Mouse (Mus musculus): ENCODE measurements around the gene Kcnk10.

Kcnk10 gene

DNA sequence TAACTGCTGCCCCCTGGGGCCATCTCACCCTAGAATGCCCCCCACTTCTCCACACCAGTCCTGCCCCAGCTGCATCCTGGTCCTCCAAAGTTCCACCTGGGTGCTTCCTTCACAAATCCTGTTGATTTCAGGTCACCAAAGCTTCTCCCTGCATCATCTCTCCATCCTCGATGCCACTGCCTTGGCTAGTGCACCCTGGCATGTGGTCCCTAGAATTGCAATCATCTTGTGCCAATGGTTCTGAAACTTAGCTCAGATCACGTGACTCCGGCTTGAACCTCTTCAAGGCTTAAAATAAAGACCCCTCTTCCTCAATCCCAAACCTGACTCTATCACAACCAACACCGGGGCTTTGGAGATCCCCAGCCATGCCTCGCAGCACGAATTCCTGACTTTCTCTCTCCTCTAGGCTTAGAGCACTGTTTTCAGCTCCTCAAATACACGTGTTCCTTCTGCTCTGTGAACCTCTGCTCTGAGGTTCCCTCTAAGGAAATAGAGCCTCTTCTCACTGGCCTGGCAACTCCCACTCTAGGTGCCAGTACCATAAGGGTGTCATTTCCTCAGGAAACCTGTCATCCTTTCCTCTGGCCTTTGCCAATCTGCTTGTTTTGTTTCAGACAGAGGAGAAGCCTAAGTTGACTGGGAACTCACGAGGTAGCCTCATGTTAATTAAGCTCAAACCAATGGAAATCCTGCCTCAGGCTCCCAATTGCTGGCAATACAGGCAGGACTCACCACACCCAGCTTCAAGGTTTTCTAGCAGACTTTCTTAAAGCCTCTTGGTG, 6.0 kb downstream of the Kcnk10 start:
- DNase-seq = peak; percentile 57 to 60

DNA sequence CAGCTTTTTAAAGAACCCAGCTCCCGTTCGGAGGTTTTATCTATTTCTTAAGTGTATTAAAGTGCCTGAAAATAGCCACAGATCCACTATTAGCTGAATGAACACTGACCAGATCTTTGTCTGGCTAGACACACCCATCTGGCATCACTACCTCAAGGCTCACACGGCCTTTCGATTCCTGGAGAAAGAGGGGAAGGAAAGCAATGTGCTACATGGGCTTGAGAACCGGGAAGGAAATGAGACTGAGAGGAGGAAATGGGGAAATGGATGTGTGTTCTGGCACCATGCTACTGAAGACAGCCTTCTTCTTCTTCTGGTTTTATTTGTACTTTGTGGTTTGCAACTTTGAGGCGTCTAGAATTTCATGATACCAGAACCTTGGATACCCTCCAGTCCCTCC, 8.7 kb downstream of the Kcnk10 start:
- DNase-seq = peak in 1 of 2 experiments; percentile 11

DNA sequence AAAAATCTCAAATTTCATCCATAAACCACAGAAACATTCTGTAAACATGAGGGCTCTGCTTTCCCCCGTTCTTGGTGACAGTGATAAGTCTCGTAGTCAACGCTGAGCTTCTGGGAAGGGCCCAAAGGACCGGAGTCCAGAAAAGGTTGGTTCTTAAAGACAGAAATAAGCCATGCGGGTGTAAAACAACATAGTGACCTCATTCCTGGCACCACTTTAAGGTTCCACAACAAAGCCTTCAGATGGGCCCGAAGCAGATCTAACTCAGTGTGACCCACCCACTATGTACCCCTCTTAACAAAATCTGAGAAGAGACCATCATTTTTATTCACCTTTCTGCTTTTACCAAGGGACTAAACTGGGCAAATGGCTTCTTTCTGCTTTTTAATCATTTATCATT, 10.2 kb downstream of the Kcnk10 start:
- peak in 1 of 2 experiments; percentile 35 for DNase-seq

DNA sequence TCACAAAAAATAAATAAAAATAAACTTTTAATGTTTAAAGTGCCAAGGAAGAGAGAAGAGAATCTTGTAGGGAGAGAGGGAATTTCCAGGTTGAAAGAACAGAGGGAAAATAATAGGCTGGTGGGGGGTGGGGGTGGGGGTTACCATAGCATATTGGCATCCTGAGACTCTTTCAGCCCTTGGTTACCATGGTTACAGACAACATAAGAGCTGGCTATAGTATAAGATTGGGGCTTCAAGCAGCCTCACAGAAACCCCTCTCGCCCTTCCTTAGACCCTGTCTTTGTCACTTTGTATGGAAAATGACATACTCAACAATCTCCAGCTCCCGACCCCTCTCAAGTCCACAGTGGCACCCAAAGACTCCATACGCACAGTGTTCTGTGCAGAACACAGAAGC, 13.7 kb downstream of the Kcnk10 start:
- DNase-seq = no peak

DNA sequence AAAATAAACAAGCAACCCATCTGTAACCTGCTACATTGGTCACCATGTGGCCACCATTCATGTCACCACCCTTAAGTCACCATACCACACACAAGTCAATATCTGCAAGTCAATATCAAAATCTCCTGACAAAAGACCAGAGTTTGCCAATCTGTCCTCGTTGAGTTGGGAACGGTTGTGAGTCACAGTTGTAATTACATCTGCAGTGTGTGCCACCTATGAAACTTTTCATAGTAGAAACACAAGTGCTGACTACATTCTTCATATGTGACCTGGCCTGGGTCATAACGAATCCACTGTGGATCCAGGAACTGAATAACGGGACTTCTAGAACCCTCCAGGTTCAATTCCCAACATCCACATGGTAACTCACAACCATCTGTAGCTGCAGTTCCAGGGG, 14.8 kb downstream of the Kcnk10 start:
- no peak for DNase-seq

DNA sequence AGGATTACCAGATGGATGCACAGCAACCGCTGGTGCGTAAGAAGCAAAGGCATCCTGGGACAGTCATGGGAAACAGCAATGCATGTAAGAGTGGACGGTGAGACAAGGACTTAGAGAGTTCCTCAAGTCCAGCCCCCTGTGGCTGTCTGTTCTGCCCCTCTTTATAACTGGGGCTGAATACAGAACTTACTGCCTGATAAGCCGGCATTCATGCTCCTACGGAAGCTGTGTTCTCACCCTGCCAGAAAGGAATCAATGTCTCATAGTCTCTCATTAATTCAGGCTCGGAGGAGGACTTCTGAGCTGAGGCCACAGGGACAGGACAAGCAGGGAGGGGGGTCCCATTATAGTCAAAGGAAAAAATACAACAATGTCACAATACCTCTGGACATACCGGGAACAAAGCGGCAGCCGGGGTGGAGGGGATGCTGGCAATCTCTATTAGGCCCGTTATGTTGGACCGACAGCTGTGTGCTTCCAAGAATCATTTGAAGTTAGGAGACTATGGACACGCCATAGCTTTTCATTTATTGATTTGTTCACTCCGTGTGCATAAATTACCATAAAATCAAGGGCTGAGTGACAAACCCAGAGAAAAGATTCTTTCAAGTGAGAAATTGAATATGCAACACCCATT, 15.7 kb downstream of the Kcnk10 start:
- no peak for DNase-seq

DNA sequence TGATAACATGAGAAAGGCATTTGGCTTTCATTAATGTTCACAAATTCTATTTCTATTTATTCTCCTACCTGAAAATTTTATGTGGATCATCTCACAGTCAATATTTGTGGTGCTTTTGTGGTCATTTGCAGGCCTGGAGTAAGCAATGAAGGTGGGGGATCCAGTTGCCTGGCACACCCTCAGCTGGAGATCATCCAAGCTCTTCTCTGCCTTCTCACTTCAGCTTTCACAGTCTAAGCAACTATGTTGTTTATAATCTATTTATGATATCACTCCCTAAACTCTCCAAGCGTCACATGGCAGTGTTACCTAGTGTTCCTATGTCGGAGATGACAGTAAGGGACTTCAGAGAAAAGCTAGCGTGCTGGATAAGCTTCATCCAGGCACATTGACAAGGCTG, 18.1 kb downstream of the Kcnk10 start:
- no peak for DNase-seq

DNA sequence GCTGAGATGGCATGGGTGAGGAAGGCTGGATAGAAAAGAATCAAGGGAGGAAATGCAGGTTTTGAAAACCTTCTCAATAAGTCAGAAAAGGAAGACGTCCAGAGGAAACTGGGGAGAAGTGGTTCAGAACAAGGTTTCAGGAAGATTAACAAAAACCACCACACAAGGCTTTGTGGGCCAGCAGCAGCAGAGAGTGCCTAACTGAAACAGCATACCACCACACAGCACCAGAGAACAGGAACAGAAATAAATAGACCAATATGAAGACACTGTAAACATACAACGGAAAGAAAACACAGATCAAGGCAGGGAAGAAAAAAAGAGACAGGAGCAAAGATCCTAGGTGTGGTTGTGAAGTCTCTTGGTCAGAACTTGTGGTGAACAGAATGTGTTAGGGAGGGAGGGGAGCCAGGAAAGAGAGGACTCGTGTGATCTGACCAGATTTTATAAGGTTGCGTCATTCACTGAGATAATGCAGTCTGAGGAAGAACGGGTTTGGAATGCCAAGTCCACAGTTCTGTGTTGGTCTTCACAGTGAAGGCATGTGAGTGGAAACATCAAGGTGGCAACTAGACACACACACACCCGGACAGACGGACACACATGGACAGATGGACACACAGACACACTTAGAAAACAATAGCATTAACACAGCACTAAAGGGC, 21.0 kb downstream of the Kcnk10 start:
- no peak for DNase-seq

DNA sequence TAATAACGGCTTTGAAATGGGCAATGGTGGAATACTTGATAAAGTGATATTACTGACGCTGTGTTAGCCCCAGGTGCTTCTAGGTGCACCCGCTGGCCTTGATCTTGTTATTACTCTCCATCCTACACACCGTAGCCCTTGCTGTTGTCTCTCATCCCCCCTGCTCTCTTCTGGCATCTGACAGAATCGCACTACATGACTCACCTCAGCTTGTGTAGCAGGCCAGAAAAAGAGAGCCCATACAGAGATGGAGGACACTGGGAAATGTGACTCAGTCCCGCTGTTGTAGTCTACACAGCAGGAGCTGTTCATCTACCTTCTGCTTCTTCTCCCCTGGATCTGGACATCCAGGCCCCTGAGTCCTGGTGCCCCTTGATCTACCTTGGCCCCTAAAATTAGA, 28.1 kb downstream of the Kcnk10 start:
- peak; percentile 60 to 74 for DNase-seq

DNA sequence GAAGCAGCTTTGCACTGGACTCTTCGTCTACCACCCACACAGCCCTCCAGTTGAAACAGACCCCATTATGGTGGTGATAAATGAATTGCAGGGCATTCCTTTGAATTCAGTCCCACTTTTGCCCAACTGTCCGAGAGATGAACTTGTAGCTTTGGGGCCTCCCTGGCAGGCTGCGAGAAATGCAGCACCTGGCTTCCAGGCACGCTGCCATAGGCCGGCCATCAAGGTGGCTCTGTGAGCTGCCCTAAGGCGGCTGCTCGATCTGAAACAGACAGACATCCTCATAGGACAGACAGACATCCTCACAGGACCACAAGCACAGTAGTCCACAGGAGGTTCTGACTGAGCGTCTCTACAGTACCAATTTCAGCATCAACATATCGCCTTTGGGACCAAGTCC, 30.0 kb downstream of the Kcnk10 start:
- DNase-seq = peak; percentile 91

DNA sequence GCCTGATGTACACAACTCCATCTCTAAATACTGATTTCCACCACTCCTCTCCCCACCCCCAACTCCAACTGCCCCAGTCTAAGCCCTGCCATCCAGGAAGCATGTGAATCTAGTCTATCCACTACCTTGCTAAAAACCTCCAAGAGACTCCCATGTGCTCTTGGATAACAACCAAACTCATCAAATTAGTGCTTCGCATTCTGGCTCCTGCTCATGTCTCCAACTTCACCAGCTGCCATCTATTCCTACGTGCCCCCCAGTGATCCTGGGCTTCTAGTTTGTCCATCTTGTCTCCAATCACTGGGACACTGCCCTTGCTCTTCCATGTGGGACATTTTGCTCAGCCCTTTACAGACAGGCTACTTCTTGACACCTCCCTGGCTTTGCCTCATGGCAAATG, 32.2 kb downstream of the Kcnk10 start:
- DNase-seq = peak; percentile 70 to 72

DNA sequence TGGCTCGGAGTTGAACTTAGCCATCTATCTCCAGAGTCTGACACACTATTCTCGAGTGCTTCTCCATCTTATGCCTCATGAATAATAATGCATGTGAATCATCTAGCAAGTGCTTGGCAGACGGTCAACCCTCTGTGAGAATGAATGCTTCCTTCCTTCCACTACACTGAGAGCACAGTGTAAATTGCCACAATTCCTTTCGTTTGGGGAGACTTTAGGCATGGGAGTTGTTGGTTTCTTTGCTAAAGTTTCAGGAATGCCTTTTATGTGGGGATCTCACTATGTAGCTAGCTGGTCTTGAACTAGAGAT, 32.9 kb downstream of the Kcnk10 start:
- DNase-seq = peak; percentile 45 to 51

DNA sequence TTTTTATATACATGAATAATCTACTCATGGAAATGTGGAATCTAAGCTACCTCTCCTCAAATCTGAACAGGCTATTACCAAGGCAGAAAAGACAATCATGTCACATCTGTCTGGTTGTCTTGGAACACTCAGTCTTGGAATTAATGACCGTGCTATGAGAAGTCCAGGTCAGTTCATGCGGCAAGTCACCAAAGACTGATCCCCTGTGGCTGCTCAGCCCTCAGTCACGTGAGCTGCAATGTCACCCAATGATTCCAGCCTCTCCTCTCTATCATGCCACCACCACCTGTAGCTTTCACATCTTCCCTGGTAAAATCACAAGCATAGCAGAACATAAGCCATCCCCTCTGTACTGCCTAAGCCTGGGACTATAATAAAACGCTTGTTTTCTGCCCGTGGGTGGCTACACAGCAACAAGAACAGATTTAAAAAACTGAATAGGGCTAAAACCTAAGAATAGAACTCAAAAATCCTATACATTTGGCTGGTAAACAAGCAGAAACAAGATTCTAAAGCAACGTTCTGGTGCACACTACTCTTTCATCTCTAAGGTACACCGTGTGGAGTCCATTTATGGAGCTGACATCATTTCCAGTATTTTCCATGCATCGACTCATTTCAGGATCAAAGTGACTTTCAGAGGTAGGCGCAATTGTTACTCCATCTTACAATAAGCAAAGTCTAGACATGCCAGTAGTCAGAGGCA, 33.4 kb downstream of the Kcnk10 start:
- no peak for DNase-seq

DNA sequence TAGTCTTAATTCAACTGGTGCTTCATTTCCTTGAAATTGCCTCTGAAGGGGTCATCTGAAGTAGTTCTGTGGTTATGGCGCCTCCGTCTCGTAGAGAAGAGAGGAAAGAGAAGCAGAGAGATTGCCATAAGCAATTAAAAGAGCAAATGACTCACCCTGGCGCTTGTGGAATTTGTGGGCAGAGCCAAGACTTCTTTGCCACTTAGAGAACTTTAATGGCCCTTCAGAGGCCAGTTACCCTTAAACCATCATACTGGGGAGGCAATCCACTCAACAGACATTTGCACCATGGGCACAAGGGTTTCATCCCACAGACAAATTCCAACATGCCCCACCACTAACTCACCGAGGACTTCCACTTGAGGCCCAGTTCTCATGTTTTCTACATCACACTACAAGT, 41.4 kb downstream of the Kcnk10 start:
- DNase-seq = no peak

DNA sequence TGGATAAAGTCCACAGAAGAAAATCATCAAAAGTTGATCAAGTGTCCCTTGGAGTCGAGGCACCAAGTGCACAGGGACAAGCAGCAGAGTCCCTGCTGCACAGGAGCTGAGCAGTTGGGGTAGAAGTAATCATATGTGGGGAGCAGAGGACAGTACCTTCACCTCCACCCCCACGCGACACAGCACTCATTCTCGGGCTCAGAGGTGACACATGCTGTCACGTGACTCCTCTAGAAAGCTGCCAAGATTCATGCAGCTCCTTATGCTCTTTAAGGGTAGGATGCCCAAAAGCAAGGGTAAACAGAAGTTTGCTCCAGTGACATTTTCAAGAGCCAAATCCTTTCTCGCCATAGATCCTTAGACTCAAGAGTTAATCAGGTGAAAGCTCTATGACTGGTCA, 42.1 kb downstream of the Kcnk10 start:
- DNase-seq = peak; percentile 55 to 70

DNA sequence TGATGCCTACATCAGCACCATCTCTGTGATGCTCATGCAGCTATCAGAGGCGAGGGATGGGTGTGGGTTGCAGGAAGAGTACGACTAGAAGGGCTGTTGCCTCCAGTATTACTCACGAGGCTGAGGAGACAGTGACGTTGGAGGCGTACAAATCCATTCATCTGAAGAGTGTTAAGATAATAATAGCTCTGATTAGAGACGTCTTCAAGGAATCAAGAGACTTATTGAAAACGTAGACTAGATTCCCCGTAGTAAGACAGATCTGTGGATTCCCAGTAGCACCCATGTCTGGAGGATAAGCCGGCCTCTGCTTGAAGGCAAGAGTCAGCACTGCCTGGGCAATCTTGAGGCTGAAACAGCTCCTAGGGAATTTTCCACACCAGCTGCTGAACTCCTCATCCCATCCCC, 42.6 kb downstream of the Kcnk10 start:
- no peak for DNase-seq

DNA sequence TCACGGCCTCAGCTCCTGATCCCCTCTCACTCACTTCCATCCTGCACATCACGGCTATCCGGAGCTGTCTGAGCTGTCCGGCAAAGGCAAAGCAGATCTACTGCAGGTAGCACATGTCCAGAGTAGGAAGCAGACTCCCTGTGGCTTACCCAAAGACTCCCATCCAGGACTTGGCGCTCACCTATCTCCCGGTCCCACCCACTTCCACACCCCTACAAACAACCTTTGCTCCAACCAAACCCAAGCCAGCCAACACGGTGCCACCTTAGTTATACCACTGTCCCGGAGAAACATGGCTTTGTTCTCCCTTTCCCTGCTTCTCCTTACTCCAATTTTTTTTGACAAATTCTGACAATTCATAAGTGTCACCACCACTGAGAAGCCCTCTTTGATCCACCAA, 49.5 kb downstream of the Kcnk10 start:
- DNase-seq = no peak

DNA sequence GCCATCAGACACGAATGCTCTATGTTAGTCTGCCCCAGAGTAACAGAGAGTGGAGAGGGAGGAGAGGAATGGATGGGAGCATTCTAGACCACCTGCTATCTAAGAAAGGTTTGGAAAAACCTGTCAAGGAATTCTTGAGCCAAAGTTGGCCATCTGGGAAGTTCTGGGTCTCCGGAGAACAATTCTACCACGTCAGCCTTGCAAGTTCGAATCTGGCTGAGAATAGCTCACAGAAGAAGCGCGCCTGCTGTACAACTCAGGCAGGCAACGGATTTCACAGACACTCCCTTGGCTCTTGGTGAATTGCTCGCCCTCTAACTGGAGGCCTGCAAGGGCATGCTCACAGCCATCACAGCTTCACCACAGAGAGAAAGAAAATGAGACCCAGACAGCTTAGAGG, 52.7 kb downstream of the Kcnk10 start:
- DNase-seq = peak in 1 of 2 experiments; percentile 20

DNA sequence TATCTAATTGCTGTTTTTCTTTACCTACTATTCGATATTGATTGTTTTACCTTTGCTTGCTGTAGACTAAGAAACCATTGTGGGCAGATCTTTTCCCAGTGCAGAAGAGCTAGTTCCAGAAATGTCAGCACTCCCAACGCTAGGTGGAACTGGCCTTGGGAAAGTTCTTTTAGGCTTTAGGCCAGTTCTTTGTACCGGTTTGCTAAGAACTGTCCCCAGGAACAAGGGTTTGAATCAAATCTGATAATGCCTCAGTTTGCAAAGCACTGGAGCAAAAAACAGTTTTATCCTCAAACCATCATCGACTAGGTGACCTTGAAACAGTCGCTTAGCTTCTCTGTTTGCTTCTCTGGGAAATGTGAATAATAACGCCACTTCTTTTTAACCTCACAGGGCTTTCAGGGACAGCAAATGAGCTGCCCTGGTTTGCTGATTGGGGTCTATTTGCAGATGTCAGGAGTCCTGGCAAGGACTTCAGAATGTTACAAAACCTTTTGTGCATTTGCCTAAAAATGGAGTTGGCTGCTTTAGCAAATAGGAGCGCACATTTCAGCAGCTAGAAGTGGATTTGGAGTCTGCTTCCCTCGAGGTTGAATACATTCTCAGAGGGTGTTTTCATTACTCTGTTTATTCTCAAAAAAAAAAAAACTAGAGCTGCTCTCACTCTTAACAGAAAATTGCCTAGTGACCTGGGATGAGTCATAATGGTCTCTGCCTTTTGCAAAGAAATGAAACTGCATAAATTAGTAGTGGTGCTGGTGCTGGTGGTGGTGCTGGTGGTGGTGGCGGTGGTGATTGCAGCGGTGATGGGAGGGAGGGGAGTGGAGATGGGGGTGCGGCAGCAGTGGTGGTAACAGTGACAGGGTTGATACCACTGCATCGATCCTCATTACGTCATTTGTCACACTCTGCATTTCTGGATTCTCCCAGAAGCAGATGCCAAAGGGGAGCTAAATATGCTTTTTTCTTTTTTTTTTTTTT, 53.5 kb downstream of the Kcnk10 start:
- no peak for DNase-seq

DNA sequence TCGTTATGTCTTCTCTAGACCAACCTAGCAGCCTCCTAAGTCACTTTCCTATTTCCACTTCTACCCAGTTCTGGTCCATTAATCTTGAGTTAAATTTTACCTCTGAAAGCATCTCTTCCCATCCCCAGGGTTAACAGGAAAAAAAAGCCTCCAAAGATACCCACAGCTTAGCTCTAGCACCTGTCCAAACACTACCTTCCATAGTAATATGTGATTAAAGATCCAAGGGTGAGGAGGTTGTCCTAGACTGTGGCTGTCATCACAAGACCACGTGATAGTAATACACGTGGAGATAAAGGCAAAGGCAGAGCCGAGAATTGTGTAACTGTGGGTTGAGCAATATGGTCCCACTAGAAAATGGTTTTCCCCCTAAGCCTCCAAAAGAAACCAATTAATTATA, 56.8 kb downstream of the Kcnk10 start:
- DNase-seq = no peak

DNA sequence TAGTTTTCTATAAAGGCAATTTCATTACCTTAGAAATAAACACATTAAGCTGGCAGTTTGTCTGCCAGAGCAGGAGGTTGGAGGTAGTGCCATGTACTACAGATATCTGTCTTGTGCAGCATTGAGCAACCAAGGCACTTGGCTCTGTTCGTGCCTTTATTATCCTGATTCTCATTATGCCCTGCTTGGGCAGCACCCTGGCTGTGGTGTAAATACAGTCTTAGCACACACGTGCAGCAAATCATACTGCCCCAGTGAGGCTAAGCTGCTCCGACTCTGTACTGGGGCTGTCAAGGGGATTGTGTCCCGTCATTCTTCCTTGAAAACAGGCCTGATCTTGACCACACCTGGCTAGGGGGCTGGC, 57.6 kb downstream of the Kcnk10 start:
- DNase-seq = no peak

DNA sequence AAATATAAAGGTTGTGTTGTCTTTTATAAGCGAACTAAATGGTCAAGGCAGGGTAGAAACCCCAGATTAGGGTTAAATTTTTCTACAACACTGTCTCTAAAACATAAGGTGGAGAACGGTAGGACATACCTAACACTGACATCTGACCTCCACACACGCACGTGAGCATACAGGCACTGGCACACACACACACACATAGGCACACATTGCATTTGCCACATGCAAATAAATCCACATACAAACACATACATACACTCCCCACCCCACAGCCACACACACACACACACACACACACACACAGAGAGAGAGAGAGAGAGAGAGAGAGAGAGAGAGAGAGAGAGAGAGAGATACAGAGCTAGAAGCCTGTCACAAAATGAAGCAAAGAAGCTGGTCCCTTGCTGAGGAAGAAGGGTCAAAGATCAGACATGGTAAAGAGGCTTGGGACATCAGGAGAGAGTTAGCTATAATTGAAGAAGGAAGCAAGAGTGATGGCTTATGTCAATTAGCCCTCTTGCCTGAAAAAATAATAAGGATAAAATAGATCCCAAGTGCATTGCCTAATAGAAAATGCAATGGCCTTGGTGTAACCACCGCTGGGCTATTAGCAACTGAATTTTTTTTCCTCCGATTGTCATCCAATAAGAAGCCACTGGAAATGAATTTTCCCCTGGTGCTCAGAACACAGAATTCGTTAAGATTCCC, 58.1 kb downstream of the Kcnk10 start:
- DNase-seq = no peak
